Mouse (Mus musculus) embryonic facial prominence, embryonic 11.5 days (tissue): ENCODE measurements at regions not wholly inside any gene's neighbourhood (a gene's known extent, or its start where the extent isn't known, plus 50 kb on each side); places are given as distances from the start of the nearest gene placed in this dataset.

Experiments used
- ATAC-seq: fragments of 200-750 bp; cut with Nextera tagmentation; replicated peaks from 2 replicates; pipeline ENCODE4 v1.8.0; 2017; ENCODE audit warnings: low read depth; ENCODE audit not compliant: insufficient number of reproducible peaks, low FRiP score, low TSS enrichment
- DNase-seq: peaks from one replicate; pipeline ENCODE4 v3.0.0-alpha.2; 2015; ENCODE audit warnings: low spot score
- H3K27ac ChIP-seq: fragments of 300-500 bp; sonication (generic); replicated peaks from 2 replicates; pipeline ENCODE4 v1.5.1; 2014; ENCODE audit warnings: mild to moderate bottlenecking, low read depth, low read length, control low read depth
- H3K27me3 ChIP-seq: fragments of 300-500 bp; sonication (generic); 2 replicates; pipeline ENCODE4 v1.6.1; 2014; ENCODE audit warnings: mild to moderate bottlenecking, low read length, moderate library complexity, mixed read lengths; ENCODE audit not compliant: control insufficient read depth, insufficient read depth
- H3K36me3 ChIP-seq: fragments of 300-500 bp; sonication (generic); replicated peaks from 2 replicates; pipeline ENCODE4 v1.6.1; 2014; ENCODE audit warnings: low read depth, mild to moderate bottlenecking, low read length, moderate library complexity, mixed read lengths; ENCODE audit not compliant: control insufficient read depth, insufficient read depth
- H3K4me1 ChIP-seq: fragments of 300-500 bp; sonication (generic); 2 replicates; pipeline ENCODE4 v1.6.1; 2014; ENCODE audit warnings: low read length, mixed read lengths; ENCODE audit not compliant: control insufficient read depth, insufficient read depth
- H3K4me2 ChIP-seq: fragments of 300-500 bp; sonication (generic); 2 replicates; pipeline ENCODE4 v1.6.1; 2014; ENCODE audit warnings: low read depth, mild to moderate bottlenecking, control low read depth, low read length, moderate library complexity
- H3K4me3 ChIP-seq: fragments of 300-500 bp; sonication (generic); 2 replicates; pipeline ENCODE4 v1.5.1; 2014; ENCODE audit warnings: low read depth, low read length, control low read depth
- H3K9ac ChIP-seq: fragments of 300-500 bp; sonication (generic); replicated peaks from 2 replicates; pipeline ENCODE4 v1.6.1; 2014; ENCODE audit warnings: mild to moderate bottlenecking, control low read depth, low read length
- H3K9me3 ChIP-seq: fragments of 300-500 bp; sonication (generic); replicated peaks from 2 replicates; pipeline ENCODE4 v1.6.1; 2016; ENCODE audit warnings: mild to moderate bottlenecking, low read length, inconsistent platforms, mixed read lengths; ENCODE audit not compliant: control insufficient read depth
- WGBS: fragments of 180-500 bp; shearing (Covaris S2); extraction: QIAGEN DNeasy Blood & Tissue Kit; methylation state at CpG from one replicate; pipeline ENCODE4 v1.1.7; 2014; 5-methylcytosine and 5-hydroxymethylcytosine counted together

DNA sequence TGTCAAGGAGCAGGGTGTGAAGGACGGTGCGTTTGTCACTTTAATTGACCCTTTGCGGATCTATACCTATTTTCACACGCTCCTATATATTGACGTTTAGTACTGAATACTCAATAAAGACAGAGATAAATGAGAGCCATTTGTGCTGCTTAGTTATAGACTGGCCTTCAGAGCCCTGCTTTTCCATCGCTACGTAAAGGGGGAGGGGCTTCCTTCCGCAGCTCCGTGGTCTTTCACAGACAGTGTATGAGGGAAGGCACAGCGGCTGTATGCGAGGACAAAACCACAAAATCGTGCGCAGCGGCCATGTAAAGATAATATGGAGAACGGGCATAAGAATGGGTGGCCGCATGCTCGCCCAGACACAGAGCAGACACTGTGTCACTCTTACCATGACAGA, 58.4 kb upstream of the Pced1b start:
- 82% methylated on average over 17 of the region's 17 CpGs for WGBS
- Histone ChIP-seq H3K4me1 (no peaks in the 10 kb centered on the region), H3K9me3 (no peaks in the 10 kb centered on the region), H3K27ac (no peak overlapping the region), H3K27me3 (no peaks in the 10 kb centered on the region), H3K4me3 (no peak overlapping the region), H3K4me2 (no peak overlapping the region), H3K36me3 (no peaks in the 10 kb centered on the region), H3K9ac (no peak overlapping the region)
- no peak for ATAC-seq
- no peak for DNase-seq

DNA sequence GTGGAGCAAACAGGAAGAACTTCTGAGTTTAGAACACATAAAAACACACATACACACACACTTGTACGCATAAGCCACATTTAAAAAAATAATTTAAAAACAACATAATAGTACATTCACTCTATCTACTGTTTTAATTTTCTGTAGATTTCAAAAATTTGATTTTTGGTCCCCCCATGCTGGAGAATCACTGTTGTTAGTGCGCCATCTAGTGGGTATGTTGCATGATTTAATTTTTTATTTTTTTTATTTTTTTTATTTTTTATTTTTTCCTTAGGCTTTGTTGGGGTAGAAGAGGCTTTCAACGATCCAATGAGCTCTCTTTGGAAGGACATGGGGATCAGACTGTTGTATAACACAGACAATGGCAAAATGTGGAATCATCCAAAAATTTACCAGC, 59.1 kb upstream of the Pced1b start:
- H3K27ac ChIP-seq, result no peak overlapping the region
- H3K4me3 ChIP-seq, result no peak overlapping the region
- H3K4me2 ChIP-seq, result no peak overlapping the region
- H3K9me3 ChIP-seq, result no peaks in the 10 kb centered on the region
- H3K4me1 ChIP-seq, result no peaks in the 10 kb centered on the region
- DNase-seq (peak; percentile 65), ATAC-seq (no peak)
- no peak overlapping the region for H3K9ac ChIP-seq
- no peaks in the 10 kb centered on the region for H3K36me3 ChIP-seq
- 33% methylated on average over 3 of the region's 3 CpGs for WGBS
- H3K27me3 ChIP-seq, result no peaks in the 10 kb centered on the region

GRCm38 (mm10) chr15:97186034-97186433, 60.9 kb upstream of the Pced1b start:
- ATAC-seq (no peak), DNase-seq (no peak)
- WGBS, result 67% methylated on average over 8 of the region's 8 CpGs
- Histone ChIP-seq H3K36me3 (no peaks in the 10 kb centered on the region), H3K4me2 (no peak overlapping the region), H3K27ac (no peak overlapping the region), H3K9me3 (no peaks in the 10 kb centered on the region), H3K4me3 (no peak overlapping the region), H3K27me3 (no peaks in the 10 kb centered on the region), H3K4me1 (no peaks in the 10 kb centered on the region), H3K9ac (no peak overlapping the region)

DNA sequence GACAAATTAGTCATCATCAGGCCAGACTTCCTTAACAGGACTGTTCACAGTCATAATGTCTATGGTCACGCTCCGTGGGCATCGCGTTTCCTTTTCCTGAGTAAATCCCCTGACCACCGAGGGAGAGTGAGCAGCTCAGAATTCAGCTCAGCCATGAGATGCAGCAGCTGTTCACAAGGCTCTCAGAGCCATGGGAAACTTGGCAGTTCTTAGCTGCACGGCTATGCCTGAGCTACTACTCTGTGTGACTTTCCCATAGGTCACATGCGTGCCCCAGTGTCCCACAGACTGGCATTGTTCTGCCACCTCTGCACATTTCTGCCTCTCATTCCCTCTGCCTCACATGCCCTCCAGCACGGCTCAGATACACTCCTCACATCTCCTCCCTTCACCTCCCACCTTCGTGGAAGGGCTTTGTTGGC, 64.3 kb upstream of the Pced1b start:
- Histone ChIP-seq H3K4me2 (no peak overlapping the region), H3K27ac (no peak overlapping the region), H3K4me3 (no peak overlapping the region), H3K9me3 (no peaks in the 10 kb centered on the region), H3K9ac (no peak overlapping the region), H3K27me3 (no peaks in the 10 kb centered on the region), H3K36me3 (no peaks in the 10 kb centered on the region), H3K4me1 (no peaks in the 10 kb centered on the region)
- peak; percentile 34; the same call in 1 of the 2 replicates for ATAC-seq
- no peak for DNase-seq
- WGBS, result 37% methylated on average over 9 of the region's 9 CpGs

DNA sequence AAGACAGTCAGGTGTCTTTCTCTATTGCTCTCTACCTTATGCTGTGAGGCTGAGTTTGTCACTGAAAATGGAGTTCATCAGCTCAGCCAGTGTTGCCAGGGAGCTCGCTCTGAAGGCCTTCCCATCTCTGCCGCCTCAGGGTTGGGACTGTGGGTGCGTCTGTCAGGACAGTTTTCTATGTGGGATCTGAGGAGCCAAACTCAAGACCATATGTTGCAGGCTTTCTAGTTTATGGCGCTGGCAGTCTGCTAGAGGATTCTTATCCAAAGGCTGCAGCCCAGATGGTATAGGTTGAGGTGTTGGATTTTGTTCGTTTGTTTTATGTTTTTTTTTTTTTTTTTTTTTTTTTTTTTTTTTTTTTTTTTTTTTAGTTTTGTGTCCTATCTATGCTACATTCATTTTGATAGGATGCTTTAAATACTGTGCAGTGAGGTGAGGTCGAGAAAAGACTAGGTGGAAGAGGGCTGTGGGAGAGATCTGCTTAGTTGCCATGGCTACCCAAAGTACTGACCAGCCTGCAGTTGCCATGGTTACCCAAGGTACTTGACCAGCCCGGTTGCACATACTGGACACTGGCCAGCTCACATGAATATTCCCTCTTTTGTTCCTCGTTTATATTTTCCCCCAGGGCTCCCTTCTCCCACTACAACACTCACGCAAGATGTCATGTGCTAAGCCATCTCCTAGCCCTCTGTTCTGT, 65.8 kb upstream of the Pced1b start:
- no peaks in the 10 kb centered on the region for H3K4me1 ChIP-seq
- no peak overlapping the region for H3K4me2 ChIP-seq
- no peaks in the 10 kb centered on the region for H3K36me3 ChIP-seq
- H3K9ac ChIP-seq, result no peak overlapping the region
- 74% methylated on average over 9 of the region's 9 CpGs for WGBS
- no peak overlapping the region for H3K4me3 ChIP-seq
- H3K27me3 ChIP-seq, result no peaks in the 10 kb centered on the region
- ATAC-seq (no peak), DNase-seq (no peak)
- no peaks in the 10 kb centered on the region for H3K9me3 ChIP-seq
- no peak overlapping the region for H3K27ac ChIP-seq

DNA sequence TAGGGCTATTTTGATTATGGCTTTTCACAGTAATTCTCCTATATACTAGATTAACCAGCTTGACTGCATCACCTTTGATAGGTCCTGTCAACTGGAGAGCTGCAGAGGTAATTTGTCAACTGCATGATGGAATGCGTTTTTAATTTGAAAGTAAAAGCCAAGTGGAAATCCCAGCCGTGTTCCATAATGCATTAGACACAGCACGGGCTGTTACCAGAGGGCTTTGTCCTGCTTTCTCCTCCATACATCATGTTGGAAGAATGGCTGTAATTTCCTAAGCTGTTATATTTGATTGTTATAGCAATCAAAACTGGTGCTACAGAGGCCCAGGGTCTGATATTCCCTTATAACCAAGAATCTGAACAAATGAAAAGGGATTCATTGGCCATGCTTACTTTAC, 68.6 kb upstream of the Pced1b start:
- DNase-seq, result peak; percentile 31
- no peaks in the 10 kb centered on the region for H3K36me3 ChIP-seq
- no peak overlapping the region for H3K9ac ChIP-seq
- H3K4me3 ChIP-seq, result no peak overlapping the region
- H3K4me2 ChIP-seq, result no peak overlapping the region
- WGBS, result 58% methylated on average over 3 of the region's 3 CpGs
- H3K9me3 ChIP-seq, result no peaks in the 10 kb centered on the region
- H3K4me1 ChIP-seq, result no peaks in the 10 kb centered on the region; the same call in 1 of the 2 replicates
- ATAC-seq, result no peak
- no peak overlapping the region for H3K27ac ChIP-seq
- no peaks in the 10 kb centered on the region for H3K27me3 ChIP-seq

- Histone ChIP-seq H3K4me1 (no peaks in the 10 kb centered on the region; the same call in 1 of the 2 replicates), H3K9me3 (no peaks in the 10 kb centered on the region), H3K36me3 (no peaks in the 10 kb centered on the region), H3K4me3 (no peak overlapping the region), H3K27ac (no peak overlapping the region), H3K4me2 (no peak overlapping the region), H3K27me3 (no peaks in the 10 kb centered on the region), H3K9ac (no peak overlapping the region)
- 41% methylated on average over 4 of the region's 4 CpGs for WGBS
- DNase-seq, result no peak
- ATAC-seq, result no peak
Observed at GRCm38 (mm10) chr15:97177806-97178205, 69.1 kb upstream of the Pced1b start.

DNA sequence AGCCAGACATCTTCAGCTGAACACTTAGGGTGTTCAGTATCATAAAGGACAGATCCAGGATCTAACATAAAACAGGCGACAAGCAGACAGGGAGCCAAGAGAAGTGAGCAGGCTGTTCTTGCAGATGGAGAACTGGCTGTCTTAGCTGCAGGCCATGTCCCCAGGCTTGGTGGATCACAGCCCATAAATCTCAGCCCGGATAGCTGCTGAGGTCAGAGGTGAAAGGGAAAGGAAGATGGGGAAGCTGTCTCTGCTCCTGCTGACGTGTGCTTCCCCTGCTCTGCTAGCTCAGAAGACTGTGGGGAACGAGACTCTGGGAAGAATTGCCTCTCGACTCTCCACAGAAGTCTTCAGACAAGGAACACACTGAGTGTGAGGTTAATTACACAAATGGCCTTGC, 71.9 kb upstream of the Pced1b start:
- DNase-seq (no peak), ATAC-seq (no peak)
- Histone ChIP-seq H3K36me3 (no peaks in the 10 kb centered on the region), H3K9me3 (no peaks in the 10 kb centered on the region), H3K4me1 (no peaks in the 10 kb centered on the region; the same call in 1 of the 2 replicates), H3K27ac (no peak overlapping the region), H3K4me2 (no peak overlapping the region), H3K4me3 (no peak overlapping the region), H3K27me3 (no peaks in the 10 kb centered on the region), H3K9ac (no peak overlapping the region)
- 24% methylated on average over 5 of the region's 5 CpGs for WGBS
